Mouse (Mus musculus) stomach, postnatal 0 days (tissue): Measurements from ENCODE around the gene A830018L16Rik.

ENCODE experiments used
- CTCF ChIP-seq: IDR thresholded peaks from 2 replicates; pipeline ENCODE4 v1.5.1; 2016; ENCODE audit warnings: antibody characterized with exemption, low read depth, mild to moderate bottlenecking, moderate library complexity
- EP300 ChIP-seq: optimal IDR thresholded peaks from 2 replicates; pipeline ENCODE3; 2016; ENCODE audit warnings: antibody characterized with exemption

DNA sequence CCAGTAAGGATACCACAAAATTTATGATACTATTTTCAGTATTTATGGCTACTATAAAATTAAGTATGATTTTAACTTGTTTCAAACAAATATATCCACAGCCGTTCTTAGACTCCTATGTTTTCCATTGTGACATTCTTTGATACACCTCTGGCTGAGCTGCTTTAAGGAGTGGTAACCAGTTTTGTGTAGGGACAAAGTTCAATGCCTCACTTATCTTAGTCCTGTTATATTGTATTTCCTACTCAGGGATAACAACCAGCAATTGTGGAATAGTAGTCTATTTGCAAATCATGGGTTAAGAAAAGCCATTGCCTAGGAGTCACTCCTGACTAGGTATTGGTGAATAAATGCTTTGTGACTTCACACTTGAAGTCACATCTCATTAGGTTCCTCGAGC is 378.9 kb downstream of the A830018L16Rik start:
- no peak for TF ChIP-seq EP300
- TF ChIP-seq CTCF: no peak
